Mouse (Mus musculus) thymus, adult 2 months (tissue): ENCODE measurements around the gene Scn11a. TPM values are rescaled to one million over a fixed set of nuclear protein-coding genes. Genes with fewer than 3 reads are reported as not detected.

ENCODE experiments used
- DNase-seq: peaks from one replicate; pipeline ENCODE4 v3.0.0; 2021
- H3K27ac ChIP-seq: fragments of 200-500 bp; 2 replicates; pipeline ENCODE4 v1.5.1; 2012; ENCODE audit warnings: low read length, control low read depth; ENCODE audit not compliant: control insufficient read depth, insufficient read depth
- H3K27me3 ChIP-seq: fragments of 200-500 bp; 2 replicates; pipeline ENCODE4 v1.6.1; 2012; ENCODE audit warnings: mild to moderate bottlenecking, low read length, moderate library complexity, mixed read lengths; ENCODE audit not compliant: control insufficient read depth, insufficient read depth
- H3K36me3 ChIP-seq: fragments of 200-500 bp; 2 replicates; pipeline ENCODE4 v1.6.1; 2012; ENCODE audit warnings: mild to moderate bottlenecking, low read length, moderate library complexity; ENCODE audit not compliant: control insufficient read depth, insufficient read depth
- H3K4me1 ChIP-seq: fragments of 200-500 bp; replicated peaks from 2 replicates; pipeline ENCODE4 v1.6.1; 2012; ENCODE audit warnings: low read length; ENCODE audit not compliant: control insufficient read depth, insufficient read depth
- H3K4me3 ChIP-seq: fragments of 200-500 bp; 2 replicates; pipeline ENCODE4 v1.5.1; 2012; ENCODE audit warnings: mild to moderate bottlenecking, low read length, control low read depth, moderate library complexity; ENCODE audit not compliant: control insufficient read depth, insufficient read depth
- CTCF ChIP-seq: fragments of 200-500 bp; IDR thresholded peaks from 2 replicates; pipeline ENCODE4 v1.5.1; 2012; ENCODE audit warnings: mild to moderate bottlenecking, control low read depth, low read length, moderate library complexity, borderline replicate concordance; ENCODE audit not compliant: control insufficient read depth, poor library complexity, insufficient read depth; ENCODE audit errors: extremely low read depth
- POLR2A ChIP-seq: fragments of 200-500 bp; IDR thresholded peaks from 2 replicates; pipeline ENCODE4 v1.6.1; 2012; ENCODE audit warnings: mild to moderate bottlenecking, low read length, control low read depth, moderate library complexity; ENCODE audit not compliant: control insufficient read depth, poor library complexity, insufficient read depth; ENCODE audit errors: extremely low read depth
- WGBS: fragments of 180-500 bp; shearing (Covaris S2); methylation state at CpG from one replicate; pipeline ENCODE4 v1.1.7; 2018; 5-methylcytosine and 5-hydroxymethylcytosine counted together
- polyA plus RNA-seq: library from polyadenylated mRNA; depleted of rRNA; stranded (reverse); fragments of >200 nt; gene quantifications from 2 replicates; pipeline ENCODE4 v1.2.3, GENCODE M21; 2012

Gene Scn11a
- polyA plus RNA-seq, 1 experiment = 0.04 TPM

GRCm38 (mm10) chr9:119813631-119814030 lies 11.6 kb downstream of the Scn11a start:
- H3K4me3 ChIP-seq = no peak overlapping the region
- no peaks in the 10 kb centered on the region for H3K4me1 ChIP-seq
- no peak for TF ChIP-seq POLR2A
- no peak for TF ChIP-seq CTCF
- H3K27me3 ChIP-seq = no peaks in the 10 kb centered on the region
- no peaks in the 10 kb centered on the region for H3K36me3 ChIP-seq
- WGBS = 97% methylated on average over 5 of the region's 5 CpGs
- no peak for DNase-seq
- H3K27ac ChIP-seq = no peak overlapping the region

GRCm38 (mm10) chr9:119806491-119806890 lies 18.8 kb downstream of the Scn11a start:
- Histone ChIP-seq H3K4me3 (no peak overlapping the region), H3K27me3 (no peaks in the 10 kb centered on the region), H3K4me1 (peaks cover 6% of the 10 kb centered on the region), H3K36me3 (no peaks in the 10 kb centered on the region), H3K27ac (no peak overlapping the region)
- DNase-seq = peak; percentile 26
- TF ChIP-seq CTCF (no peak), POLR2A (no peak)
- 88% methylated on average over 2 of the region's 2 CpGs for WGBS

GRCm38 (mm10) chr9:119804501-119804847 lies 20.8 kb downstream of the Scn11a start:
- no peak overlapping the region for H3K4me3 ChIP-seq
- TF ChIP-seq CTCF (no peak), POLR2A (no peak)
- H3K27me3 ChIP-seq = no peaks in the 10 kb centered on the region
- DNase-seq = no peak
- peaks cover 10% of the 10 kb centered on the region for H3K4me1 ChIP-seq
- 12% methylated on average over 11 of the region's 11 CpGs for WGBS
- no peak overlapping the region for H3K27ac ChIP-seq
- no peaks in the 10 kb centered on the region for H3K36me3 ChIP-seq

- Histone ChIP-seq H3K4me3 (no peak overlapping the region), H3K27me3 (no peaks in the 10 kb centered on the region), H3K4me1 (peaks cover 10% of the 10 kb centered on the region), H3K36me3 (no peaks in the 10 kb centered on the region), H3K27ac (no peak overlapping the region)
- WGBS = 60% methylated on average over 15 of the region's 15 CpGs
- no peak for TF ChIP-seq CTCF
- no peak for TF ChIP-seq POLR2A
- no peak for DNase-seq
Observed at GRCm38 (mm10) chr9:119803845-119804500, 21.3 kb downstream of the Scn11a start.

GRCm38 (mm10) chr9:119803169-119803827 lies 22.0 kb downstream of the Scn11a start:
- H3K4me1 ChIP-seq = peaks cover 10% of the 10 kb centered on the region
- no peaks in the 10 kb centered on the region for H3K36me3 ChIP-seq
- H3K4me3 ChIP-seq = no peak overlapping the region
- no peak overlapping the region for H3K27ac ChIP-seq
- DNase-seq = no peak
- 83% methylated on average over 16 of the region's 16 CpGs for WGBS
- H3K27me3 ChIP-seq = no peaks in the 10 kb centered on the region
- TF ChIP-seq POLR2A (no peak), CTCF (no peak)

- peaks cover 10% of the 10 kb centered on the region for H3K4me1 ChIP-seq
- no peak for TF ChIP-seq CTCF
- no peak for TF ChIP-seq POLR2A
- WGBS = 16% methylated on average over 6 of the region's 6 CpGs
- DNase-seq = peak; percentile 9
- no peak overlapping the region for H3K27ac ChIP-seq
- H3K4me3 ChIP-seq = no peak overlapping the region
- H3K27me3 ChIP-seq = no peaks in the 10 kb centered on the region
- H3K36me3 ChIP-seq = no peaks in the 10 kb centered on the region
Observed at GRCm38 (mm10) chr9:119801460-119801859, 23.8 kb downstream of the Scn11a start.

- H3K36me3 ChIP-seq = no peaks in the 10 kb centered on the region
- 97% methylated on average over 4 of the region's 4 CpGs for WGBS
- no peak overlapping the region for H3K27ac ChIP-seq
- H3K27me3 ChIP-seq = no peaks in the 10 kb centered on the region
- no peak overlapping the region for H3K4me3 ChIP-seq
- no peak for TF ChIP-seq POLR2A
- no peak for TF ChIP-seq CTCF
- H3K4me1 ChIP-seq = peaks cover 5% of the 10 kb centered on the region
- no peak for DNase-seq
Observed at GRCm38 (mm10) chr9:119796791-119797190, 28.5 kb downstream of the Scn11a start.
